Mouse (Mus musculus) lung, postnatal 0 days (tissue): ENCODE measurements at regions not wholly inside any gene's neighbourhood (a gene's known extent, or its start where the extent isn't known, plus 50 kb on each side); places are given as distances from the start of the nearest gene placed in this dataset.

Source experiments
- CTCF ChIP-seq: IDR thresholded peaks from 2 replicates; pipeline ENCODE4 v1.5.1; 2016; ENCODE audit warnings: antibody characterized with exemption, mild to moderate bottlenecking
- EP300 ChIP-seq: IDR thresholded peaks from 2 replicates; pipeline ENCODE4 v1.6.1; 2016; ENCODE audit warnings: antibody characterized with exemption, mild to moderate bottlenecking, control low read depth

DNA sequence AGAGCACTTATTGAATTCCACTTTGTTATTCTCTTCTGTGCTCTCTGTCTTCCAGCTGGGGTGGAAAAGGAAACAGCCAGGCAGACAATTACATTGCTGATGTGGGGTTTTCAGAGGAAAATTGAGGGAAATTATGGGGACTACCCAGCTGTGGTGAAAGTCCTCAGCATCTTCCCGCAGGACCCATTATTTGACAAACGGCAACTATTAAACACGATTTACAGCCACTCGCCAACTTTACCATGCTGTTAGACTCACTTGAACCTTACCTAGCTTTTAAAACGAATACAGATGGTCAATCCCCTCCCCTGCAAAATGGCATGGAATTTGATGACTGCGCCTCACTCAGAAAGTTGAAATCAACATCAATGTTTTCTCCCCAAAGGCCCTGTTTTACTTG lies 54.3 kb upstream of the 9330182O14Rik start:
- TF ChIP-seq CTCF = no peak
- TF ChIP-seq EP300 = no peak
